Mouse (Mus musculus) G1E (cell line): Measurements from ENCODE around the gene Rgsl1. TPM values are rescaled to one million over a fixed set of nuclear protein-coding genes. Genes with fewer than 3 reads are reported as not detected.

Source experiments
- ATAC-seq: 2 replicates; pipeline ENCODE4 v1.8.0; 2016; ENCODE audit warnings: mild to moderate bottlenecking; ENCODE audit not compliant: insufficient number of reproducible peaks, poor library complexity, low FRiP score, severe bottlenecking; ENCODE audit errors: extremely low read depth
- DNase-seq: peaks from one replicate; pipeline ENCODE4 v3.0.0; 2012; ENCODE audit warnings: low spot score
- H3K27me3 ChIP-seq: 2 replicates; pipeline ENCODE4 v1.6.1; 2012; ENCODE audit warnings: mild to moderate bottlenecking, low read length, inconsistent platforms; ENCODE audit not compliant: insufficient read depth
- H3K36me3 ChIP-seq: replicated peaks from 2 replicates; pipeline ENCODE3; 2012; ENCODE audit warnings: mild to moderate bottlenecking, inconsistent platforms
- H3K4me1 ChIP-seq: 2 replicates; pipeline ENCODE4 v1.6.1; 2012; ENCODE audit warnings: low read depth, low read length, inconsistent platforms, mixed read lengths; ENCODE audit not compliant: insufficient read depth
- H3K4me3 ChIP-seq: 2 replicates; pipeline ENCODE4 v1.5.1; 2012; ENCODE audit warnings: low read depth, mild to moderate bottlenecking, inconsistent platforms, low read length, moderate library complexity, mixed read lengths
- H3K9me3 ChIP-seq: replicated peaks from 2 replicates; pipeline ENCODE4 v1.6.1; 2012; ENCODE audit warnings: inconsistent platforms
- CTCF ChIP-seq: IDR thresholded peaks from 2 replicates; pipeline ENCODE4 v1.5.1; 2012; ENCODE audit warnings: low read depth, low read length, inconsistent platforms, mixed read lengths
- GATA1 ChIP-seq: IDR thresholded peaks from 2 replicates; pipeline ENCODE4 v1.6.1; 2012; ENCODE audit warnings: borderline replicate concordance, low read length, inconsistent platforms, mixed read lengths
- GATA2 ChIP-seq: IDR thresholded peaks from 2 replicates; pipeline ENCODE4 v1.6.1; 2012; ENCODE audit warnings: low read depth, low read length, inconsistent platforms, borderline replicate concordance
- POLR2AphosphoS5 ChIP-seq: IDR thresholded peaks from 2 replicates; pipeline ENCODE4 v1.6.1; 2012; ENCODE audit warnings: low read depth, low read length, inconsistent platforms; ENCODE audit not compliant: insufficient replicate concordance
- TAL1 ChIP-seq: conservative IDR thresholded peaks from 2 replicates; pipeline ENCODE4 v1.6.1; 2012; ENCODE audit warnings: low read depth, low read length, inconsistent platforms, mixed read lengths
- polyA plus RNA-seq: library from polyadenylated mRNA; stranded (reverse); fragments of >175 nt; gene quantifications from 2 replicates; pipeline ENCODE4 v1.2.3, GENCODE M21; 2012
- total RNA-seq, 2 experiments: library from RNA; stranded (forward) in 1 of 2; stranded (reverse) in 1 of 2; fragments of 200-1000 nt in 1 of 2; fragments of >200 nt in 1 of 2; fragmentation: Nextera tagmentation in 1 of 2; gene quantifications; 2 replicates each; pipeline ENCODE4 v1.2.3; 2014 to 2017

The Rgsl1 gene
- total and polyA plus RNA-seq, 3 experiments: 0.16 TPM; not detected in 2

GRCm38 (mm10) chr1:153767281-153767680 is 76.7 kb downstream of the Rgsl1 start:
- Histone ChIP-seq H3K4me1 (peaks cover 18% of the 10 kb centered on the region), H3K9me3 (no peaks in the 10 kb centered on the region), H3K36me3 (peaks cover 7% of the 10 kb centered on the region), H3K4me3 (no peak overlapping the region), H3K27me3 (peaks cover 3% of the 10 kb centered on the region; the same call in 1 of the 2 replicates)
- ATAC-seq (no peak), DNase-seq (no peak)
- TF ChIP-seq TAL1: no peak
- no peak for TF ChIP-seq GATA2
- no peak for TF ChIP-seq POLR2AphosphoS5
- TF ChIP-seq CTCF: no peak
- TF ChIP-seq GATA1: no peak

DNA sequence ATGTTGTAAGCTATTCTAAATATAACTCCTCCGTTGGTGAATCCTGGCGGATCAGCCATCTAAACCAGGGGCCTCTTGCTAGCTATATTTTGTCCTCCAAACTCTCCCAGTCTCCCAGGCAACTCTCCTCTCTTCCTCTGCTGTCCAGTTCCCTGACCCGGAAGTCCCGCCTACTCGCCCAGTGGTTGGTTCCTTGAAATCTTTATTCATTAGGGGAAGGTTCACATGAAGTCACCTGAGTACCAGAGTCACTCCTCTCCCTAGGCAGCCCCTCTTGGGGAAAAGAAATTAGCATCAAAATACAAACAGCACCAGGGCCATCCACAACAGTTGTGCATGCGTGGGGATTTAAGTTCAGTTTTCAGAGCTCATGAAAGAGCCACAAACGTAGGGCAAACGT is 77.6 kb downstream of the Rgsl1 start:
- TF ChIP-seq GATA1 (no peak), GATA2 (no peak), POLR2AphosphoS5 (no peak)
- ATAC-seq: no peak

DNA sequence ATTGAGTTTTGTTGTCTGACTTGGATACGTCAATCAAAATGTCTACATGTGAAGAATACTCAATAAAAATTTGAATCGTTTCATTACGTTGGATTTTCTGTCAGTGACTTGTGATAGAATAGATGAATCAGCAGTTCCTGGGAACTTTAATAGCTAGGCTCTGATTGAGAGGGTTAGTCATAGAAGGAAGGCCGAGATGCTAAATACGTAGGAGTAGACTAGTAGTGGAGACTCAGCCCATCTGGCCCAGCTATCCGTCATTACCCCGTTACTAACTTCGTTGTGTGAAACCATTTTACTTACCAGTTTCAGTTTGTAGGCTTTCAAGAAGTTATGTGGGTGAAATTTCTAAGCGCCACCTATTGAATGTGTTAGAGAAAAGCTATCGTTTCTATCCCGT is 79.8 kb downstream of the Rgsl1 start:
- no peak overlapping the region for H3K4me3 ChIP-seq
- no peaks in the 10 kb centered on the region for H3K9me3 ChIP-seq
- DNase-seq (no peak), ATAC-seq (no peak)
- H3K4me1 ChIP-seq: peaks cover 18% of the 10 kb centered on the region
- no peak for TF ChIP-seq GATA2
- TF ChIP-seq TAL1: no peak
- no peak for TF ChIP-seq GATA1
- peaks cover 33% of the 10 kb centered on the region for H3K36me3 ChIP-seq
- no peaks in the 10 kb centered on the region for H3K27me3 ChIP-seq

More for the DNA sequence above, 77.6 kb downstream of the Rgsl1 start:
- no peak overlapping the region for H3K4me3 ChIP-seq
- H3K4me1 ChIP-seq: peaks cover 18% of the 10 kb centered on the region
- peaks cover 3% of the 10 kb centered on the region; the same call in 1 of the 2 replicates for H3K27me3 ChIP-seq
- H3K36me3 ChIP-seq: peaks cover 16% of the 10 kb centered on the region
- DNase-seq: no peak
- no peaks in the 10 kb centered on the region for H3K9me3 ChIP-seq

GRCm38 (mm10) chr1:153753725-153754464 is 90.0 kb downstream of the Rgsl1 start:
- Histone ChIP-seq H3K9me3 (no peaks in the 10 kb centered on the region), H3K27me3 (no peaks in the 10 kb centered on the region), H3K36me3 (peaks cover 41% of the 10 kb centered on the region), H3K4me3 (no peak overlapping the region; the same call in 1 of the 2 replicates), H3K4me1 (peaks cover 59% of the 10 kb centered on the region)
- TF ChIP-seq POLR2AphosphoS5 (no peak), GATA2 (no peak)
- no peak for ATAC-seq
- no peak for DNase-seq

DNA sequence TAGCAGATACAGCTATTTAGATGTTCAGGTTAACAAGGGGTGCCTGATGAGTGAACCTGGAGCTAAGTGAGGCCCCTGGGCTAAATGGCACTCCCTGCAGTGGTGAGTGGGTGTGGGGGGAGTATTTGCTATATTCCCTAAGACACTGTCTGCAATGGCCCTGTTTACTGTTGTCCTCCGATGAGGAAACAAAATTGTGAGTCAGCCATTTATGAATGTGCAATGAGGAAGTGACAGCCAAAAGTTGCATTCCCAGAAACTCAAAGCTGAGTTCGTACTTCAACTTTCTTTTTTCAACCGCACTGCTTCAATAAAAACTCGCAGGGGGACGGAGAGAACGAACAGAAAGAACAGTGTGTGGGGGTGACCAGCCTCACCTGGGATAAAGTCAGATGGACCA is 91.4 kb downstream of the Rgsl1 start:
- peak overlapping the region; percentile 68 for H3K4me3 ChIP-seq
- no peak for TF ChIP-seq GATA2
- no peak for TF ChIP-seq CTCF
- TF ChIP-seq POLR2AphosphoS5: no peak
- TF ChIP-seq GATA1: no peak
- no peak for TF ChIP-seq TAL1
- H3K4me1 ChIP-seq: peaks cover 65% of the 10 kb centered on the region
- no peaks in the 10 kb centered on the region for H3K9me3 ChIP-seq
- no peaks in the 10 kb centered on the region for H3K27me3 ChIP-seq
- H3K36me3 ChIP-seq: peaks cover 30% of the 10 kb centered on the region
- DNase-seq (no peak), ATAC-seq (no peak)

- TF ChIP-seq POLR2AphosphoS5 (no peak), GATA2 (no peak), GATA1 (no peak), TAL1 (no peak), CTCF (no peak)
- DNase-seq (peak; percentile 45), ATAC-seq (peak; percentile 76)
- peaks cover 67% of the 10 kb centered on the region for H3K4me1 ChIP-seq
- no peaks in the 10 kb centered on the region for H3K9me3 ChIP-seq
- no peaks in the 10 kb centered on the region for H3K27me3 ChIP-seq
- peaks cover 30% of the 10 kb centered on the region for H3K36me3 ChIP-seq
- H3K4me3 ChIP-seq: peak overlapping the region; percentile 68
Measured at GRCm38 (mm10) chr1:153751763-153752301, 92.1 kb downstream of the Rgsl1 start.

- Histone ChIP-seq H3K4me1 (peaks cover 65% of the 10 kb centered on the region), H3K27me3 (0 out of 2 replicates have a peak, but pooled peaks cover 4% of the 10 kb centered on the region), H3K4me3 (peak overlapping the region; percentile 61; the same call in 1 of the 2 replicates), H3K36me3 (peaks cover 16% of the 10 kb centered on the region), H3K9me3 (no peaks in the 10 kb centered on the region)
- DNase-seq: no peak
- peak; percentile 22 for ATAC-seq
- TF ChIP-seq TAL1 (peak; percentile 62), POLR2AphosphoS5 (no peak), CTCF (no peak), GATA2 (no peak)
Measured at GRCm38 (mm10) chr1:153750054-153750453, 93.9 kb downstream of the Rgsl1 start.
